In the genomic region with DNA sequence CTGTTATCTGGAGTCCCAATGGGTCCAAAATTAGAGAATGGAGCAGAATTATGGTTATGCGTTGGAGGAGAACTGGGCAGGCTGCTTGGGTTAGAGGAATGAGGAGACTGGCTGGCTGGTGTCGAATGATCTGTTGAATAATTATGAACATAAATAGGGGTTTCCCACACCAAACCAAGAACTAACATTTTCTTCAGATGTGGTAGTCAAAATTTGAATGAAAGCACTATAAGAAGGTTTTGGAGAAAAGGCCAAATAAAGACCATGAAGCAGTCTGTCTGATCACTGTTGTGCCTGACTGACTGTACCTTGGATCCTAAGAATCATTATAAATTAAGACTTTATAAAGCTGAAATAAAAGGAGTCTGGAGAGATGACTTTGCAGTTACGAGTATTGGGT, we compare ENCODE assay signal across 32 mouse cellular contexts.
"Had no signal": no experiment of that assay in that cellular context is flagged by ENCODE, and none has a peak within 500 bp of the region (broad histone marks: within the 10 kb centered on the region; RNA-seq: fewer than 3 reads in every experiment).

No protein-coding gene starts in this region.

- H3K4me2 ChIP-seq: limb, embryonic 12.5 days; limb, embryonic 13.5 days; limb, embryonic 15.5 days; liver, embryonic 11.5 days; liver, embryonic 12.5 days; liver, embryonic 13.5 days; liver, embryonic 15.5 days; lung, embryonic 14.5 days; lung, embryonic 15.5 days; midbrain, embryonic 11.5 days; midbrain, embryonic 12.5 days; midbrain, embryonic 13.5 days; midbrain, embryonic 15.5 days; neural tube, embryonic 12.5 days had no signal

- H3K4me3 ChIP-seq: limb, embryonic 10.5 days; limb, embryonic 12.5 days; limb, embryonic 13.5 days; limb, embryonic 15.5 days; liver, embryonic 12.5 days; liver, embryonic 13.5 days; liver, embryonic 15.5 days; lung, embryonic 15.5 days; megakaryocyte, embryonic 14.5 days; midbrain, embryonic 10.5 days; midbrain, embryonic 12.5 days; midbrain, embryonic 13.5 days; midbrain, embryonic 15.5 days; myocyte; neural tube, embryonic 12.5 days had no signal

- H3K27me3 ChIP-seq: limb, embryonic 12.5 days; limb, embryonic 13.5 days; limb, embryonic 15.5 days; liver, embryonic 12.5 days; liver, embryonic 13.5 days; liver, embryonic 15.5 days; lung, embryonic 15.5 days; megakaryocyte, embryonic 14.5 days; midbrain, embryonic 12.5 days; midbrain, embryonic 13.5 days; midbrain, embryonic 15.5 days; neural tube, embryonic 12.5 days had no signal

- DNase-seq: left cerebral cortex, postnatal 4 days; liver; liver, embryonic 13.5 days; liver, postnatal 0 days; lung, adult 18-20 months; lung, adult 2 months; lung, embryonic 14.5 days; lung, postnatal 10 days; lung, postnatal 14 days; lung, postnatal 36 days; lung, postnatal 4 days; midbrain, embryonic 14.5 days had no signal

- H3K27ac ChIP-seq: limb, embryonic 10.5 days; limb, embryonic 12.5 days; limb, embryonic 13.5 days; limb, embryonic 15.5 days; liver, embryonic 12.5 days; liver, embryonic 13.5 days; liver, embryonic 14.5 days; liver, embryonic 15.5 days; lung, embryonic 15.5 days; macrophage; midbrain, embryonic 10.5 days; midbrain, embryonic 12.5 days; midbrain, embryonic 13.5 days; midbrain, embryonic 15.5 days; neural tube, embryonic 12.5 days had no signal

- H3K4me1 ChIP-seq: limb, embryonic 10.5 days; limb, embryonic 12.5 days; limb, embryonic 15.5 days; liver, embryonic 12.5 days; liver, embryonic 13.5 days; liver, embryonic 15.5 days; lung, embryonic 15.5 days; midbrain, embryonic 10.5 days; midbrain, embryonic 12.5 days; midbrain, embryonic 13.5 days; midbrain, embryonic 15.5 days; neural tube, embryonic 12.5 days had no signal

- ATAC-seq: liver, embryonic 12.5 days; liver, postnatal 0 days; lung, postnatal 0 days; midbrain, embryonic 13.5 days; midbrain, embryonic 15.5 days; midbrain, embryonic 16.5 days had no signal

- H3K9me3 ChIP-seq: limb, embryonic 10.5 days; limb, embryonic 12.5 days; limb, embryonic 13.5 days; limb, embryonic 15.5 days; liver, embryonic 12.5 days; liver, embryonic 13.5 days; liver, embryonic 15.5 days; lung, embryonic 15.5 days; megakaryocyte, embryonic 14.5 days; midbrain, embryonic 10.5 days; midbrain, embryonic 12.5 days; midbrain, embryonic 13.5 days; midbrain, embryonic 15.5 days; neural tube, embryonic 12.5 days had no signal

- H3K9ac ChIP-seq: limb, embryonic 12.5 days; limb, embryonic 13.5 days; limb, embryonic 15.5 days; liver, embryonic 12.5 days; liver, embryonic 13.5 days; liver, embryonic 14.5 days; liver, embryonic 15.5 days; liver, postnatal 0 days; lung, embryonic 14.5 days; lung, embryonic 15.5 days; midbrain, embryonic 12.5 days; midbrain, embryonic 13.5 days; midbrain, embryonic 15.5 days; neural tube, embryonic 12.5 days had no signal
